Mouse (Mus musculus): ENCODE results near the gene Chmp6. TPM values are rescaled to one million over a fixed set of nuclear protein-coding genes. Genes with fewer than 3 reads are reported as not detected.

Gene Chmp6
- polyA plus RNA-seq, 1 experiment = 64.9 TPM

DNA sequence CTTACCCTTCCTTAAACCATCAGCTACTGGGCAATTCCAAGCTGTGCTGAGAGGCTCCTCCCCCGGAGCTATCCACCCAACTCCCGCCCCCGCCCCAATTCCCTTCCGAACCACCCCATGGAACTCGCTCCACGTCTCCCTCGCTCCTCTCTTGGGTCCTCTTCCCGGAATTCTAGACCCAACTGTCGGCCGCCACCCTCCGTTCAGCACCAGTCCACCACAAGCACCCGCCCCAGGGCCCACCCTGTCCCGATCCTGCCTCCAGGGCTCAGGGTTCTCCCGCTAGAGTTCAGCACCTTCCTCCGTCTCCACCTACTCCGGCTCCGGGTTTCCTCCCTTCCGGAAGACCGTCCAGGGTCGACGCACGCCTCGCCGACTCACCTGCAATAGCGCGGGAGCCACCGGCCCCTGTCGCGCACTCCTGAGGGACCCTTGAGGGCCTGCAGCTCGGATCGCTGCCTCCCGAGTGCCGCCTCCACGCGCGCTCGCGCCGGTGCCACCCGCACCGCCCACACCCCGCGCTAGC, 29.0 kb downstream of the Chmp6 start:
- peak overlapping the region; percentile 51 for H3K4me3 ChIP-seq (ENCODE audit: insufficient read depth, poor library complexity, severe bottlenecking)
- H3K79me2 ChIP-seq (ENCODE audit: control insufficient read depth, insufficient read depth) = peaks cover 73% of the 10 kb centered on the region
- H3ac ChIP-seq (ENCODE audit: control insufficient read depth, insufficient read length, low read depth) = peak overlapping the region; percentile 54
- H3K27me3 ChIP-seq (ENCODE audit: control insufficient read depth, insufficient read depth, insufficient read length) = no peaks in the 10 kb centered on the region
- no peak for TF ChIP-seq CTCF (IDR thresholded peaks at IDR 0.05; ENCODE audit: control insufficient read depth, insufficient read depth, insufficient read length)
- no peak for TF ChIP-seq USF1 (IDR thresholded peaks at IDR 0.05; ENCODE audit: low read depth)
- peak; percentile 57 for TF ChIP-seq MAX (IDR thresholded peaks at IDR 0.05)
- peaks cover 24% of the 10 kb centered on the region for H3K36me3 ChIP-seq (ENCODE audit: control insufficient read depth, insufficient read depth)
- H3K79me3 ChIP-seq (ENCODE audit: low read depth) = peaks cover 43% of the 10 kb centered on the region

DNA sequence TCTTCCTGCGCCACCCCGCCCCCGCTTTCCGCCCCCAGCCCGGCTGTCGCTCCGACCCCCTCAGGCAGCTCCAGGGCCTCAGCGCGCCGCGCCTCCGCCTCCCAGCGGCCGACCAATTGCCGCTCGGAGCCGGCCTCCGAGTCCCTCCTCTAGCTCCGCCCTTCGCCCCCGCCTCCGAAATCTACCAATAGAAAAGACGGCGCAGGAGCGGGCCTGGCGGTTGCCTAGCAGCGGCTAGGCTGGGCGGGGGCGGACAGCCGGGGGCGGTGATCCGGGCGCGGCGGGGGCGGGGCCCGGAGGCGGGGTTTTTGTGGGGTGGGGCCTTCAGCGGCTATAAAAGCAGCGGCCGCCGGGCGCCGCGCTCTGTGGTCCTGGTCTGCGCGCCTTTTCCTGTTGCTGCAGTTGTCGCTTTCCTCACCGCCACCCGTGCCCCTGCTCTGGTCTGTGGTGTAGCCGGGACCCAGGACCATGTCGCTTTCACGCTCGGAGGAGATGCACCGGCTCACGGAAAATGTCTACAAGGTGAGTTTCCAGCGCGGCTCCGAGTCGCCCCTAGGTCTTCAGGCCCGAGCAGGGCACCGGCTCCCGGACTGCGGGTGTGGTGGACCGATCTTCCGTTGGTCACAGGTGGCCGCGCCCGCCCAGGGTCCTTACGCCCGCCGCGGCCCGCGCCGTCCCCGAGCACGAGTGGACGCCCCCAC, 29.6 kb downstream of the Chmp6 start, which contains the start of gene Baiap2:
TSS of gene Baiap2 (plus strand) at position 37 of the 701 bp plus-strand sequence.
- no peaks in the 10 kb centered on the region for H3K27me3 ChIP-seq (ENCODE audit: control insufficient read depth, insufficient read depth, insufficient read length)
- peaks cover 79% of the 10 kb centered on the region for H3K79me2 ChIP-seq (ENCODE audit: control insufficient read depth, insufficient read depth)
- peaks cover 28% of the 10 kb centered on the region for H3K36me3 ChIP-seq (ENCODE audit: control insufficient read depth, insufficient read depth)
- peaks cover 49% of the 10 kb centered on the region for H3K79me3 ChIP-seq (ENCODE audit: low read depth)
- TF ChIP-seq CEBPB (IDR thresholded peaks at IDR 0.05; ENCODE audit: low read depth) (no peak), USF1 (IDR thresholded peaks at IDR 0.05; ENCODE audit: low read depth) (no peak), MYOD1 (IDR thresholded peaks at IDR 0.05; ENCODE audit: control insufficient read depth, insufficient read length, low read depth) (no peak), FOSL1 (IDR thresholded peaks at IDR 0.05; ENCODE audit: insufficient read depth, low read length, poor library complexity, severe bottlenecking) (no peak), CTCF (IDR thresholded peaks at IDR 0.05; ENCODE audit: control insufficient read depth, insufficient read depth, insufficient read length) (no peak), MAX (IDR thresholded peaks at IDR 0.05) (no peak), MYOG (IDR thresholded peaks at IDR 0.05; ENCODE audit: control insufficient read depth, extremely low read depth, insufficient read length) (no peak)
- H3K4me3 ChIP-seq (ENCODE audit: insufficient read depth, poor library complexity, severe bottlenecking) = peak within 1 kb of the TSS; percentile 98
- peak within 1 kb of the TSS; percentile 54 for H3ac ChIP-seq (ENCODE audit: control insufficient read depth, insufficient read length, low read depth)

DNA sequence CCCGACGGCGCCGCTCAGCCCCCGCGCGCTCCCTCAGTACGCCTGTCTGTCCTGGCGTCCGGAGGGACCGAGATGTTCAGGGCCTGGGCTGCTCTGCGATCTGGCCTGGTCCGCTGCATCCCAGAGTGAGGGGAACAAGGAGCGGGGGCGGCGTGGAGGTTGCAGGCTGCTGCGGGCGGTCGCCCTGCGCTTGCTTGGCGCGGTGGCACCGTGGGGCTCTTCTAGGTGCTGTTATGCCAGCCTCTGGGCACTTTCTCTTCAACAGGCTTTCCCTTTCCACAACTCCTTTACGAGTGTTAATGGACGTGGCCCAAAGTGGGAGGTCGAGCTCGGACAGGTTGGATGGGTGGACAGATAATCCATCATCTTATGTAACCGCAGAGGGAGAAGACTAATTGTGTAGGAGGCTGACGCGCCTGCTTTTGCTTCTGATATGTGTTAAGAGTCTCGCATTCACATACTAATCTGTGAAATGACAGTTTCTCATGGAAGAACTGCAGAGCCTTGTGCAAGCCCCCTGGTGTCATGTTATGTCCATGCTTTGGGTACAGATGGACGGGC, 30.3 kb downstream of the Chmp6 start:
- peaks cover 85% of the 10 kb centered on the region for H3K79me2 ChIP-seq (ENCODE audit: control insufficient read depth, insufficient read depth)
- peak overlapping the region; percentile 98 for H3K4me3 ChIP-seq (ENCODE audit: insufficient read depth, poor library complexity, severe bottlenecking)
- no peak for TF ChIP-seq CEBPB (IDR thresholded peaks at IDR 0.05; ENCODE audit: low read depth)
- no peak for TF ChIP-seq CTCF (IDR thresholded peaks at IDR 0.05; ENCODE audit: control insufficient read depth, insufficient read depth, insufficient read length)
- no peak for TF ChIP-seq FOSL1 (IDR thresholded peaks at IDR 0.05; ENCODE audit: insufficient read depth, low read length, poor library complexity, severe bottlenecking)
- TF ChIP-seq MYOD1 (IDR thresholded peaks at IDR 0.05; ENCODE audit: control insufficient read depth, insufficient read length, low read depth) = no peak
- TF ChIP-seq USF1 (IDR thresholded peaks at IDR 0.05; ENCODE audit: low read depth) = no peak
- no peak for TF ChIP-seq MAX (IDR thresholded peaks at IDR 0.05)
- no peak for TF ChIP-seq MYOG (IDR thresholded peaks at IDR 0.05; ENCODE audit: control insufficient read depth, extremely low read depth, insufficient read length)
- H3K27me3 ChIP-seq (ENCODE audit: control insufficient read depth, insufficient read depth, insufficient read length) = no peaks in the 10 kb centered on the region
- H3ac ChIP-seq (ENCODE audit: control insufficient read depth, insufficient read length, low read depth) = peak overlapping the region; percentile 50
- H3K79me3 ChIP-seq (ENCODE audit: low read depth) = peaks cover 55% of the 10 kb centered on the region
- peaks cover 28% of the 10 kb centered on the region for H3K36me3 ChIP-seq (ENCODE audit: control insufficient read depth, insufficient read depth)

GRCm38 (mm10) chr11:119945343-119945742, 32.1 kb downstream of the Chmp6 start:
- TF ChIP-seq FOSL1 (IDR thresholded peaks at IDR 0.05; ENCODE audit: insufficient read depth, low read length, poor library complexity, severe bottlenecking) (no peak), MYOD1 (IDR thresholded peaks at IDR 0.05; ENCODE audit: control insufficient read depth, insufficient read length, low read depth) (no peak), MYOG (IDR thresholded peaks at IDR 0.05; ENCODE audit: control insufficient read depth, extremely low read depth, insufficient read length) (no peak), MAX (IDR thresholded peaks at IDR 0.05) (no peak), CEBPB (IDR thresholded peaks at IDR 0.05; ENCODE audit: low read depth) (no peak), CTCF (IDR thresholded peaks at IDR 0.05; ENCODE audit: control insufficient read depth, insufficient read depth, insufficient read length) (no peak), USF1 (IDR thresholded peaks at IDR 0.05; ENCODE audit: low read depth) (no peak)
- peaks cover 74% of the 10 kb centered on the region for H3K79me3 ChIP-seq (ENCODE audit: low read depth)
- H3K4me3 ChIP-seq (ENCODE audit: insufficient read depth, poor library complexity, severe bottlenecking) = no peak overlapping the region

GRCm38 (mm10) chr11:119947426-119947825, 34.2 kb downstream of the Chmp6 start:
- TF ChIP-seq MYOG (IDR thresholded peaks at IDR 0.05; ENCODE audit: control insufficient read depth, extremely low read depth, insufficient read length) (no peak), CTCF (IDR thresholded peaks at IDR 0.05; ENCODE audit: control insufficient read depth, insufficient read depth, insufficient read length) (no peak), USF1 (IDR thresholded peaks at IDR 0.05; ENCODE audit: low read depth) (no peak), CEBPB (IDR thresholded peaks at IDR 0.05; ENCODE audit: low read depth) (no peak), MAX (IDR thresholded peaks at IDR 0.05) (no peak), FOSL1 (IDR thresholded peaks at IDR 0.05; ENCODE audit: insufficient read depth, low read length, poor library complexity, severe bottlenecking) (no peak), MYOD1 (IDR thresholded peaks at IDR 0.05; ENCODE audit: control insufficient read depth, insufficient read length, low read depth) (no peak)
- Histone ChIP-seq H3K27me3 (ENCODE audit: control insufficient read depth, insufficient read depth, insufficient read length) (no peaks in the 10 kb centered on the region), H3K79me2 (ENCODE audit: control insufficient read depth, insufficient read depth) (peaks cover 96% of the 10 kb centered on the region), H3ac (ENCODE audit: control insufficient read depth, insufficient read length, low read depth) (no peak overlapping the region), H3K4me3 (ENCODE audit: insufficient read depth, poor library complexity, severe bottlenecking) (no peak overlapping the region), H3K79me3 (ENCODE audit: low read depth) (peaks cover 93% of the 10 kb centered on the region), H3K36me3 (ENCODE audit: control insufficient read depth, insufficient read depth) (peaks cover 44% of the 10 kb centered on the region)

More at GRCm38 (mm10) chr11:119945343-119945742, 32.1 kb downstream of the Chmp6 start:
- Histone ChIP-seq H3K36me3 (ENCODE audit: control insufficient read depth, insufficient read depth) (peaks cover 29% of the 10 kb centered on the region), H3K79me2 (ENCODE audit: control insufficient read depth, insufficient read depth) (peaks cover 90% of the 10 kb centered on the region), H3K27me3 (ENCODE audit: control insufficient read depth, insufficient read depth, insufficient read length) (no peaks in the 10 kb centered on the region), H3ac (ENCODE audit: control insufficient read depth, insufficient read length, low read depth) (no peak overlapping the region)

All from C2C12 (cell line).